Mouse (Mus musculus) thymus, postnatal 10 days (tissue): ENCODE data around the gene Iqcf1.

Experiments
- DNase-seq, 2 experiments: peaks; one replicate each; pipeline ENCODE4 v3.0.0; 2021; ENCODE audit warnings: low spot score in 2 of 2

The Iqcf1 gene

GRCm38 (mm10) chr9:106464751-106465541, 34.8 kb upstream of the Iqcf1 start:
- no peak for DNase-seq

GRCm38 (mm10) chr9:106465571-106466200, 34.1 kb upstream of the Iqcf1 start, which contains the start of gene Gpr62:
TSS of gene Gpr62 (minus strand) at chr9:106465938.
- no peak for DNase-seq

- DNase-seq = no peak
Measured at GRCm38 (mm10) chr9:106466721-106467120, 33.0 kb upstream of the Iqcf1 start.

- no peak for DNase-seq
Measured at GRCm38 (mm10) chr9:106467746-106468145, 32.0 kb upstream of the Iqcf1 start.

GRCm38 (mm10) chr9:106469317-106469716, 30.4 kb upstream of the Iqcf1 start:
- no peak for DNase-seq

GRCm38 (mm10) chr9:106469776-106470175, 30.0 kb upstream of the Iqcf1 start:
- DNase-seq = no peak

GRCm38 (mm10) chr9:106470991-106471750, 28.6 kb upstream of the Iqcf1 start:
- no peak for DNase-seq

GRCm38 (mm10) chr9:106471892-106472291, 27.9 kb upstream of the Iqcf1 start:
- DNase-seq = no peak

GRCm38 (mm10) chr9:106472321-106472720, 27.4 kb upstream of the Iqcf1 start:
- DNase-seq = no peak

- no peak for DNase-seq
Measured at GRCm38 (mm10) chr9:106473081-106473752, 26.6 kb upstream of the Iqcf1 start.

GRCm38 (mm10) chr9:106473753-106474105, 26.0 kb upstream of the Iqcf1 start:
- DNase-seq = no peak

GRCm38 (mm10) chr9:106474456-106474855, 25.3 kb upstream of the Iqcf1 start:
- peak; percentile 48 to 74 for DNase-seq

GRCm38 (mm10) chr9:106475046-106475445, 24.7 kb upstream of the Iqcf1 start:
- no peak for DNase-seq

- DNase-seq = no peak
Measured at GRCm38 (mm10) chr9:106475663-106476001, 24.1 kb upstream of the Iqcf1 start, which contains the start of gene Rrp9. TSS of gene Rrp9 (plus strand) at chr9:106475963.

- DNase-seq = peak; percentile 59 to 64
Measured at GRCm38 (mm10) chr9:106476002-106476923, 23.5 kb upstream of the Iqcf1 start.

- peak; percentile 96 to 99 for DNase-seq
Measured at GRCm38 (mm10) chr9:106476924-106477484, 22.8 kb upstream of the Iqcf1 start, which contains the start of gene Parp3. TSS of gene Parp3 (minus strand) at chr9:106476949.

- DNase-seq = no peak
Measured at GRCm38 (mm10) chr9:106477649-106478048, 22.1 kb upstream of the Iqcf1 start.

GRCm38 (mm10) chr9:106478101-106478500, 21.7 kb upstream of the Iqcf1 start:
- DNase-seq = no peak

GRCm38 (mm10) chr9:106480541-106480940, 19.2 kb upstream of the Iqcf1 start:
- DNase-seq = no peak

GRCm38 (mm10) chr9:106481075-106481474, 18.7 kb upstream of the Iqcf1 start:
- no peak for DNase-seq
